Mouse (Mus musculus) heart, adult 8-10 months (tissue): ENCODE data around the gene Pou2f1. TPM values are rescaled to one million over a fixed set of nuclear protein-coding genes. Genes with fewer than 3 reads are reported as not detected.

Experiments
- DNase-seq: peaks from one replicate; pipeline ENCODE4 v3.0.0; 2022; ENCODE audit warnings: low spot score
- total RNA-seq, 4 experiments: library from RNA; stranded (reverse); gene quantifications; 2 replicates each; pipeline ENCODE4 v1.2.4; 2022

The Pou2f1 gene
- total RNA-seq, 4 experiments from 2014 or later = 9.7 to 16.5 (median 11.5) TPM

- DNase-seq = no peak
Observed at GRCm38 (mm10) chr1:165882146-165882900, 120.2 kb downstream of the Pou2f1 start.

DNA sequence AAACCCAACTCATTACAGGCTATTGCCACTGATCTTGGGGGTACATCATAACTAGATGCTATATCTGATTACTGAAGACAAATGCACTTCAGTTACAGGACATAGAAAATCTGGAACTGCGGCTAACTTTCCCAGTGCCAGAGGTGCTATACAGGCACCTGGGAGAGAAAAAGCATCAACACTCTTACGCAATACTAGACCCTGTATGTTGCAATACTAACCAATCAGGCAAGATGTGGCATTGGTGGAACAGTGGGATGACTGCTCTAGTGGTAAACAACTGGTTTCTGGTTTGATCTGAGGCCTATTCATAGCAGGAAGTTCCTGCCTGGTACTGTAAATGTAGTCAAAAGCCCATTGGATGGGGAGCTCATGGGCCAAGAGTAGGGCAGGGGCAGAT, 123.7 kb downstream of the Pou2f1 start:
- no peak for DNase-seq

DNA sequence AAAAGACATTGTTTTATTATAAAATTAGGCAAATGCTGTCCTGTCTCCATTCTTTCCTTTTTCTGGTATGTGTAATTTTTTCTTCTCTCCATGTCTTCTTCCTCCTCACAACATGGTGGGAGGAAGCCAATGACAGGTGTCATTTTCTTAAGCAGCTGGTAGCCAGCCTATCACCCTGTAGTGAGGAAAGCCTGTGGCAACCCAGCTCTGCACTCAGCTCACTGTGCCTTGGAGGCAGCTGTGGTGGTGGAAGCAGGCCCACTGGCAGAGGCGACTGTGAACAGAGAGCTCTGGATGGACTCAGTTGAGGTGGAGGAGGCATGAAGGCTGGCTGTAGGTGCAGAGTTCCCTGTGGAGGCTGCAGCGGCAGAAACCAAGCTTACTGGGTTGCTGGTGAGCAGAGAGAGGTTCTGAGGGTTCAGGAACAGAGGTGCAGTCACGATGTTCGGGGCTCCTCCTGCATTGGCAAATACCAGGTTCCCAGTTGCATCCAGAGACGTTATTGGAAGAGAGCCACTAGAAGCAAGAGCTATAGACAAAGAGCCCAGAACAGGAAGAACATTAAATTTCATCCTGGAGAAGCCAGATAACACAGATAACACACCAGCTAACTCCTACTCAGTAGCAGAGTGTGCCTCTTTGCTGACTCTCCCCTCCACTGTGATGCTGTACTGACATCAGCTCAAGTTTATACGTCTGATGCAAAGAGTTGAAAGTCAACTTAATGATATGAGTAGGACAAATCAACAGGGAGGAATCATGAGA, 126.8 kb downstream of the Pou2f1 start:
- DNase-seq = no peak

DNA sequence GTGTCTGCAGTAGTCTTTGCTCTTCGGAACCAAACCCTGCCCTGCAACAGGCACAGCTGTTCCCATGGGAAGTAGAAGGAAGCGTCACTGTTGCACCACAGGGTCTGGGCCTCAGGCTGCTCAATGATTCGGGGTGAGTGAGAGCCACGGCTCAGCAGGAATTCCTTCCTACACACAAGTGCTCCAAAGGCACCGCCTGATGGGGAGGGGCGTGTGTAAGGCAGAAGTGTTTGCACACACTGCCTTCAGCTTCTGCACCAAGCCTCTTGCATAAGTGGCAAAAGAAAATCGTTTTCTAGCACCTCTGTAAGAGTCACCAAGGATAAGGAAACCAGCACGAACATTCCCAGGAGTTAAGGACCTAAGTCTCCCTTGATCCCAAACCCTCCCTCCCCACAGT, 127.8 kb downstream of the Pou2f1 start:
- no peak for DNase-seq

GRCm38 (mm10) chr1:165868659-165869058, 133.8 kb downstream of the Pou2f1 start:
- no peak for DNase-seq

GRCm38 (mm10) chr1:165866630-165867280, 135.7 kb downstream of the Pou2f1 start:
- DNase-seq = no peak

DNA sequence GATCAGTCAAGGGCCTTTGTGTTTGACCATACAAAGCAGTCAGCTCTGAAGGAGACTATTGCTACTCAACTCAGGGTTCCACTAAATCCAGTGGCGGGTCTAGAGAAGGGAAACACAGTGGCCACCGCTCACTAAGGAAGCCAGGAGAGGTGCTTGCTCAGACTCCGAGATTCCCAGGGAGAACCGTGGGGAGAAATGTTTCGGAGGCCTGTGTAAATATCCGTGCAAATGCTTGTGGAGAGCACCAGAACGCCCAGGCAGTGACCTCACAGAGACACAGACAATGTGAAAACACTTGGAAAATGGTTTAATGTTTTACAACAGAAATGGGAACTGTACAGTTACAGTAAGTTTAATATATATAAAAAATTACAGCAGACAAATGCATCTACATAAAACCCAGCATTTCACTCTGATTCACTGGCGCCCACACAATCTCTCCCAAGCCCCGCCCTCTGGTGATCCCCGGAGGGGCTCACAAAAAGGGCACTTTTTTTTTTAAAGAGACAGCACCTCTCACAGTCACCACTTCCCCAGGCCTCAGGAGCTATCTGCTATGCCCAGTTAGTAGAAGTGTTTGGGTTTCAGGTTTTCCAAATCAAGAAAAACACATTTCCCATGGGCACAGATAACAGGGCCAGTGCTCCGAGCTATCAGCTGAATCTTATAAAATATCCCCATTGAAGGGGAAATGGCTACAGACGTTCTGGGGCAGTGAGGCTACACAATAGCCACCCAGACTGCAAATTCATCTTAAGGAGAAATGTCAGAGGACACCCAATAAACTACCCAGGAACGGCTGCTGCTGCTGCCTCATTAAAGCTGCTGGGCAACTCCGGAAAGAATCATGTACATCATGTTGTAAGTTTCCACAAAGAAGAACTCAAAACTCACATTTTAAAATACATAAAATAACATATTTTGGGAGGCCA, 137.3 kb downstream of the Pou2f1 start:
- no peak for DNase-seq

DNA sequence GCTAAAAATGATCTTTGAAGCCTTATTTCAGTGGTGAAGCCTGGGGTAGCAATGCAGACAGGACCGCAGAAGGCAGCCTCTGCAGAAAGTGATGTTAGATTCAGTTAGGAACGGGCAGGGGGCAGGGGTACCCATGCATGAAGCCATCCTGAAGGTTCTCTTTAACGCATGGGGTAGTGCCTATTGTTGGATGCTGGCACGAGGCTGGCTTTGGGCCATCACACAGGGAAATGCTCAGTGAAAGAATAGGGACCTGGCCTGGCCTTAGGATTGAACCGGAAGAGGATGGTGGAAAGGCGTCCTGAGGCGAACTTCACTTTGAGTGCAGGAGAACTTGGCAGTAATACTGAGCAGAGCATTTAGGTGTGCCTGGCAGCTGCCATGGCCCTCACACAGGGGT, 140.4 kb downstream of the Pou2f1 start:
- no peak for DNase-seq

DNA sequence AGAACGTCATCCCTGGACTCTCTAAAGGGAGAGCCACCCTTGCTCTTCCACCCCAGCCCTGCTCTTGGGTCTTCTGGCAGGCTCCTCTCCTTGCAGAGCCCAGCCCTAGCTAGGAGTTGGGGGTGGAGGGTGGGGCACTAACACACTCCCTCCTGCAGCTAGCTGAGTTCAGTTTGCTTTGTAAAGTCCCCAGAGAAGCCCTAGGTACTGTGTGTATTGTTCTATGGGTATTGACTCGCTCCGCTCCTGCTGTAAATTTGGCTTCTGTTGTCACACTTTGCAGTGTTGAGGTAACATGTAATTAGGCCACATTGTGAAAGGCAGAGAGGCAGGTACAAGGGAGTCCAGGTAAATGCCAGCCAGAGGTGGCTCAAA, 141.3 kb downstream of the Pou2f1 start:
- DNase-seq = no peak

DNA sequence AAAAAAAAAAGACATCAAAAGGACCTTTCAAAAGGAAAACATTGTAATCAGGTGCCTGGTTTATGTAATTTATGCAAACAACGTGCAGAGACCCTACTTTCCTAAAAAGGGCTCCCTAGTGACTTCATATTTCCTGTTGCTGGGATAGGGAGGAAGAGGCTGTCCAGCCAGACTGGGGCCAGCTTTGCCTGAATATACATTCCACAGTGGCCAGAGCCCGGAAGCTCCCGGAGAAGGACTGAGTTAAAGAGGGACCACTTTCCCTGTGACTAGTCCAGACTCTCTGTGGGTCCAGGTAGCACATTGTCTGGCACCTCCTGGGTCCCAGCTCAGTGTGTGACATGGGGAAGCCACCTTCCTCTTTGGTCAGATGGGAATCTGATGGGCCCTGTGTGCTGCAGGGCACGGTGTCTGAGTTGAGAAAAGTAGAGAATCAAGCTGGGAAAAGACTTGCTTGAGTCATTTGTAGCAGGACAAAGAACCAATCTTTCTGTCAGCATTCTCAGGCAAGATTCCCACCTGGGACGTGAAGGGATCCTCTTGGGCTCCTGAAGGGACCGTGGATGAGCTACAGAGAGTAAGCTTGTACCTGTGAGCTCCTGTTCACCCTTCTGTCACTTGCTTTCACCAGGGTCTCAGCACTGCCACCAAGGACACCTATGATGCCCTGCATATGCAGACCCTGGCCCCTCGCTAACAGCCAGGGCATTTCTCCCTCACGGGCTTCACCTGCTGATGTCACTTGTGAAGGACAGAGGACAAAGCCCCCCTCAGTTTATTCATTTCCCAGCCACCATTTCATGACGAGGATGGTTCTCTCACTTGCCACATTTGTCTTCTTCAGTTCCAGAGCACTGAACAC, 141.9 kb downstream of the Pou2f1 start:
- DNase-seq = no peak

DNA sequence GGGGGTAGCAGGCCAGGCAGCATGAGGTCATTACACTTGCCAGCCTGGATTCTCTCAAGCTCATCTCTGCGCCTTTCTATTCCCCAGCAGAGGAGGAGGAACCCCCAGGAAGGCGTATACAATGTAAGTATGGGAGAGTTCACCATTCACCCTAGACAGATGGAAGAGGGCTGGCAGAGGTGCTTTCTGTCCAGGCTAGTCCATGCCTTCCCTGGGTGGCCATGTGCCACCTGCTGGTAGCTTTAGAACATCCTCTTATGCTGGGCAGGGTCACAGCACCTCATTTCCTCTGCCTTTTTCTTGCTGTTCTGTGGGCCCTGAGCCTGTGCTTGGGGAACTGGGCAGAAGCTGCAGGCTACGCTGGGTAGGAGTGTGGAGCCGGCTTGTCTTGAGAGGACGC, 144.1 kb downstream of the Pou2f1 start:
- no peak for DNase-seq

DNA sequence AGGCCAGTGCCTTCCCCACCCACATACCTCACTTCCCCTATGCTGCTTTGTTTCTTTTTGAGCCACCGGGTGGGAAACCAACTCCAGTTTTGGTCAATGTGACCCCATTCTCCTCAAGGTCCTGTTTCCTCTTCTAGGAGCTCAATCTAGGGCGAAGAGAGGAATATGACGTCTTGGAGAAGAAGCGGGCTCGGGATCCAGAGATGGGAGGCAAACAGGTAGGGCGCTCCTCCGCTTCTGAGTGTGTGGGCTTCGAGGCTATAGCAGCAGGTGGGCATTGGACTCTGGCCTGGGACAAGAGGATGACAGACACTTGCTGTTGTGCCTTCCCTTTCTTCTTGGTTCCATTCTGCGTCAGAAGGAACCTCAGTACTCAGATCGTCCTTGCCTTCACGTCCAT, 145.2 kb downstream of the Pou2f1 start:
- DNase-seq = no peak

DNA sequence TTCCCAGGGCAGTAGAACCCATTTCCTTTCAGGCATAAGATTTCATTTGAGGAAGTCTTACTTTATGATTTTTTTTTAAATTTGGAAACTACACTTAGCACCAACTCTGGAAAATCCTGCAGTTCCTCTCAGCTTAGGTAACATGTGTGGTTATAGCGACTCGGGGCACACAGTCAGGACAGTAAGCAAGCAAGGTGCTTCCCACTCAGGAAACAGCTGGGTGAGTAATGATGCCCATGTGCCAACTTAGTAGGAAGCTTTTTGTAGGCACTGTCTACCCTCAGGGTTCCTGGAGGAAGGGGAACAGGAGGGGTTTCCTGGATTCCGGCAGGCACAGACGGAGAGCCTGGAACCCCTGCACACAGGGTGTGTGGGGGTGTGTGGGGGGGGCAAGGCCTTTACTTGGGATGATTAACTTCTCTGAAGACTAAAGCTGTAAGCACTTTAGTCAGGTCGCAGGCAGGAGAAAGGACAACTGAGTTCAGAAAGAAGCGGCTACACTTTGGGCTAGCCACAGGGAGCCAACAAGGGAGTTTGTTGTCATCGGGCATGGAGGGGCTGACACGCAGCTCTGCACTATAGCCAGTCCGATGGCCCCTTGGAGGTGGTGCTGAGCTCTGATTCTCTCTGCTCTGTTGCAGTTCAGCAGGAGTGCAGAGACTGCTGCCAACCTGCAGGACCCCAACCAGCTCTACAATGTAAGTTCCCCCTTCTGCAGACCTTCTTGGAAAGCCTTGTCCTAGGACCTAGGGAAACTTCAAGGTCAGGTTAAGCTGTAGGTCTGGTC, 146.5 kb downstream of the Pou2f1 start:
- DNase-seq = no peak

GRCm38 (mm10) chr1:165853729-165854420, 148.6 kb downstream of the Pou2f1 start:
- DNase-seq = no peak

- no peak for DNase-seq
Observed at GRCm38 (mm10) chr1:165853131-165853721, 149.3 kb downstream of the Pou2f1 start.

- DNase-seq = no peak
Observed at GRCm38 (mm10) chr1:165852131-165852530, 150.3 kb downstream of the Pou2f1 start.

GRCm38 (mm10) chr1:165849458-165850445, 152.7 kb downstream of the Pou2f1 start:
- no peak for DNase-seq

DNA sequence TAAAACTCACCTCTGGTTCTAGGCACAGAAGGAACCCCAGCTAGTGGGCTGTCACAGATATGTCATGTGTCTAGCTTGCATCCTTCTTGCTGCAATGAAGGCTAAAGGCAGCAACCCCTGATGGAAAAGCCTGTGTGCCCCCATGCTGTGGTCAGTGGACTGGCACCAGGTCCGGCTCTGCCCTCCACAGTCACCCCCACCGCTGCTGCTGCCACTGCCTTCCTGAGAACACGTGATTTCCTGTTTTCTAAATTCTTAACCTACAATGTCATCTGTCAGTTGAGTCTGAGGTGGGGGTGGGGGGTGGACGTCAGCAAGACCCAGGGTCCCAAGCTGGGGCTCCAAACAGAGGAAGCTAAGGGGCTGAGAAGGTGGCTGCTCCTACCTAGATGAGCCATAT, 153.6 kb downstream of the Pou2f1 start:
- no peak for DNase-seq
